Mouse (Mus musculus): ENCODE data around the gene Poc1a. TPM values are rescaled to one million over a fixed set of nuclear protein-coding genes. Genes with fewer than 3 reads are reported as not detected.

Gene Poc1a
- total RNA-seq, 2 experiments from 2014 or later = 12.7 to 28.9 TPM

GRCm38 (mm10) chr9:106378753-106379152 lies 97.9 kb downstream of the Poc1a start:
- ATAC-seq (replicated peaks; ENCODE audit: low FRiP score, poor library complexity, severe bottlenecking) = no peak

DNA sequence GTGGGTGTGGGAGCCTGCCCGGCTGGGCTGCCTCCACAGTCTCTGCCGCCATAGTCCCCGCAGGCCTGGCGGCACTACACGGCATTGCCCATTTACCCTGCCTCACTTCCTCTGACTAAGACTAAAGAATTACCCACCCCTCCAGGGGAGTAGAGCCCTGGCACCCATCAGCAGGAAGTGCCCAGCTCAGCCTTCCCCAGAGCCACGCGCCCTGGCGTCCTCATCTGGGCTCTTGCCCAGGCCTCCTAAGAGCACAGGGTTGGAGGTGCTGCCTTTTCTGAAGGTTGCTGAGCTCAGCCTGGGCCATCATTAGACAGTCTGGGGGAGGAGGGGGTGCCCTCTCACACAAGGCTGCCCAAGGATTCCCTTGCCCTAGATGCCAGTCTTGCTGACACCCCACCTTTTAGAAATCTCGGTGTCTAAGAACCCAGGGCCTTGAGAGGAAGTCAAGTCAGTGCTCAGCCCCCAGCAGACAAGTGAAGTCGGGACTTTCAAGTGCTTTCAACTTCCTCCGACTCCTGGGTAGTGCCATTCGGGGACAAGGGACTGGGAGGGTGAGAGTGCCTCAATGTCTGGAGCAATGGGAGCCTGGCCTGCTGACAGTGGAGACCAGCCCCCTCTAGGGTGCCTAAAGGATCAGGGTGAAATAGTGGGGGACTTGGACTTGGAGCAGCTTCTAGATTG lies 105.5 kb downstream of the Poc1a start:
- no peak for ATAC-seq (replicated peaks; ENCODE audit: low FRiP score, poor library complexity, severe bottlenecking)

DNA sequence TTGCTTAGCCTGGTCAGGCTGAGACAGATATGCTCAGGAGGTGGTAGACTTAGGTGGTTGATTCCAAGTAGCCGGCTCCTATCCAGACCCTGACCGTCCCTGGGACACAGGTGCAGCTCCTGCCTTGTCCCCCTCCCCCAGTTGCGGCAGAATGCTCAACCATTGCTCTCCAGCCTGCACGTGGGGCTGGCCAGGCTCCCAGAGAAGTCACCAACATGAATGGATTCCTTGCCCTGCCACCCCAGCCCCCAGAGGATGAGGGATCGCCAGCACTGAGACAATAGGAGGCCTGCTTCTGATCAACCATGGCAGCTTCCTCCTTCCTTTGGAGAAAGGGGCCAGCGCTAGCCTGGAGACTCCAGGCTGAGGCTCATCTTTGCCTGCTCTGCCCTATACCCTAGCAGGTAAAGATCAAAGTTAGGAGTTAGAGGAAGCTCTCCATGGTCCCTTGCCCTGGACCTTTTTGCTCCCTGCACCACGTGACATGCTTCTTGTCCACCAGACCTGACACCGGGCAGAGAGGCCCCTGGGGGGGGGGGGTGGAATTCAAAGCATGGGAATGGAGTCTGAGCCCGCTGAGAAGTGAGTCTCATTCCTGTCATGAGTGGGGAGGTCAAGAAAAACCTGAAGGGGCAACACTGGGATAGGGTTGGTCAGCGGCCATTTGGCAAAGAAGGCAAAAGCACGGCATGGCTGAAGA lies 112.1 kb downstream of the Poc1a start:
- ATAC-seq (replicated peaks; ENCODE audit: low FRiP score, poor library complexity, severe bottlenecking) = no peak

DNA sequence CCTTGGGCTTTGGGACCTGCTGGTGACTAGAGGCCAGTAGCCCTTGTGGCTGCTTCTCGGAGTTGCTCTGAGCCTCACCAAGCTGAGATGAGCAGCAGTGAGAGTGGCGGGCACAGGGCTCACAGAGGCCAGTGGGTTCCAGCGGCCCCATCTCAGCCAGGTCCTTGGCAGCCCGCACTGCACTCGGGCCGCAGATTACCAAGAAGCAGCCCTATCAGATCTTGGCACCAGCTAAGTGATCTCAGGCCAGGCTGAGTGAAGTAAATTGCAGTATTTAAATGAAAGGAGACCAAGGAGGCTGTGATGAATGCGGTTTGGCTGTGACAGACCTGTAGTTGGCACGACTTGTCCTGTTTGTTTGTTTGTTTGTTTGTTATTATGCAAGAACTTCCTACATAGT lies 112.7 kb downstream of the Poc1a start:
- no peak for ATAC-seq (replicated peaks; ENCODE audit: low FRiP score, poor library complexity, severe bottlenecking)

DNA sequence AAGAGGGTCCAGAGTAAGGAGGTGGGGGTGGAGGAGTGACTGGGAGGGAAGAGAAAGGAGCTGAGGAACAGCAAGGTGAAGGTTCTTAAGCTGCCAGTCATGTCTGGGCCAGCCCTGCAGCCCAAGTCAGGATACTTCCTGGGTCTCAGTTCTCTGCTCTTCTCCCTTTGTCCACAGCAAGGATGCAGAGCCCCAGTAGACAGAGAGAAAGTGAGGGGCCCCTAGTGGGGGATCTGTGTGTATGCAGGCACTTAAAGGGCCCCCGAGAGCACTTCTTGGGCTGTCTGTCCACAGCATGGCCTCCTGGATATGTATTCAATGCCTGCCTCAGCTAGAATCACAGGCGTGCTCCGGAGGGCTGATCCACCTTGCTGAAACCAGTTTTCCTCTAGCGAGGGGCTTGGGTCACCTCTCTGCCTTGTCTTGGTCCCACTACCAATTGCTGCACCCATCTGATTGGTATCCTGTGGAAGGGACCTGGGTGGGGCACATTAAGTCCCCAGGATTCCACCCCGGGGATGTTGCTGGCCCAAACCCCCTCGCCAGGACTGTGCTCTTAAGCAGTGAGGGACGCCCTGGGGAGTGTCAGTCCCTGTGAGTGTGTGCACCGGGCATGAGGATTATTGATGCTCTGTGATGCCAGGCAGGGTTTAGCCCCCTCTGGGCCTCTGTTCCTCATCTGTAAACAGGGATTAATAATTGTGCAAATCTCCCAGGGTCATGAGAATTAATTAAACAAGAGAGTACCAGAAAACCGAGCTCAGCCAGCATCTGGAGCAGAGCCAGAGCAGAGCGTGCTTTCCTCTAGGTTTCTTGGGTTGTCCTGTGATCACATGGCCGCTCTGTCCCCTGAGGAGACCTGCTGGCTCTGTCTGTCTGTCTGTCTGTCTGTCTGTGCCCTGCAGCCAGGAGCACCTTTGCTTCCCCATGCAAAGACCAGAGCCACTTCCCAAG lies 114.1 kb downstream of the Poc1a start:
- ATAC-seq (replicated peaks; ENCODE audit: low FRiP score, poor library complexity, severe bottlenecking) = no peak

GRCm38 (mm10) chr9:106397733-106398132 lies 116.9 kb downstream of the Poc1a start:
- peak; percentile 44 for ATAC-seq (replicated peaks; ENCODE audit: low FRiP score, poor library complexity, severe bottlenecking)

DNA sequence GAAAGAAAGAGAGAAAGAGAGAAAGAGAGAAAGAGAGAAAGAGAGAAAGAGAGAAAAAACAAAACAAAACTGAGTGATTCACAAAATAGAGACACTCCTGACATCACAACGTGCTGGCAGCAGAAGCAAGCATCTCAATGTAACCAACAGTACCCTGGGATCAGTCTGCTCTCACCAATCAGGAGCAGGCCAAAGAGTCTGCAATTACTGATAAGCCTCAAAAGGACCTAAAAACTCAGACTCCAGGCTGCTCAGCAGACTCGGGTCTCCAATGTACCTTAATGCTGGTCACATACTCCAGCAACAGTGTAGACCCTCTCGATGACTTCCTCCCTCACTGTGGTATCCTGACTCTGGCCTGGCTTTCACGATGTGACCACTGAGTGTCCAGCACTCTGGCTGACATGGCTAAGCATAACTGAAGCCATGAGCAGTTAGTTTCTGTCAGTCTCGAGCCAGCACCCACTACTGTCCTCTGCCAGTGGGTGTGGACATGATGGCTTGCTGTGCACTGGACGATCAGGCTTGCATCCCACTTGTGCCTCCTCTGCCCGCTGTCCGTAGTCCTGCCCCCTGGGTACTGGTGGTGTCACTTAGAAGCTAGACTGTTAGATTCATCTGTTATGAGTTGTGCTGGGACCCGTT lies 117.9 kb downstream of the Poc1a start:
- ATAC-seq (replicated peaks; ENCODE audit: low FRiP score, poor library complexity, severe bottlenecking) = peak; percentile 84

GRCm38 (mm10) chr9:106399808-106400207 lies 118.9 kb downstream of the Poc1a start:
- no peak for ATAC-seq (replicated peaks; ENCODE audit: low FRiP score, poor library complexity, severe bottlenecking)

Other genes starting within 250 kb of the Poc1a start
- gene Col6a4, start 184.3 kb upstream of the Poc1a start, total RNA-seq (2015; ENCODE audit: low replicate concordance) = not detected in 2 replicates
- not detected in 2 replicates for gene Col6a4, start 184.3 kb upstream of the Poc1a start, total RNA-seq (2017; ENCODE audit: low replicate concordance)
- gene Glyctk, start 122.9 kb upstream of the Poc1a start, total RNA-seq (2015; ENCODE audit: low replicate concordance) = 0.84 TPM in 1 of 2 replicates, not detected in the other
- 0.51 TPM in 1 of 2 replicates, not detected in the other for gene Glyctk, start 122.9 kb upstream of the Poc1a start, total RNA-seq (2017; ENCODE audit: low replicate concordance)
- gene Wdr82, start 110.1 kb upstream of the Poc1a start, total RNA-seq (2015; ENCODE audit: low replicate concordance) = 18.0 and 26.0 TPM in 2 replicates
- 25.9 and 31.7 TPM in 2 replicates for gene Wdr82, start 110.1 kb upstream of the Poc1a start, total RNA-seq (2017; ENCODE audit: low replicate concordance)
- gene Ppm1m, start 81.3 kb upstream of the Poc1a start, total RNA-seq (2015; ENCODE audit: low replicate concordance) = 9.4 and 25.6 TPM in 2 replicates
- gene Ppm1m, start 81.3 kb upstream of the Poc1a start, total RNA-seq (2017; ENCODE audit: low replicate concordance) = 6.1 and 10.3 TPM in 2 replicates
- gene Twf2, start 78.0 kb upstream of the Poc1a start, total RNA-seq (2015; ENCODE audit: low replicate concordance) = 11.2 and 14.7 TPM in 2 replicates
- 1.8 and 17.5 TPM in 2 replicates for gene Twf2, start 78.0 kb upstream of the Poc1a start, total RNA-seq (2017; ENCODE audit: low replicate concordance)
- gene Tlr9, start 58.5 kb upstream of the Poc1a start, total RNA-seq (2015; ENCODE audit: low replicate concordance) = 0.72 and 5.0 TPM in 2 replicates
- 0.64 TPM in 1 of 2 replicates, not detected in the other for gene Tlr9, start 58.5 kb upstream of the Poc1a start, total RNA-seq (2017; ENCODE audit: low replicate concordance)
- 44.0 and 57.7 TPM in 2 replicates for gene Alas1, start 32.4 kb upstream of the Poc1a start, total RNA-seq (2015; ENCODE audit: low replicate concordance)
- gene Alas1, start 32.4 kb upstream of the Poc1a start, total RNA-seq (2017; ENCODE audit: low replicate concordance) = 37.1 and 38.0 TPM in 2 replicates
- gene Dusp7, start 87.6 kb downstream of the Poc1a start, total RNA-seq (2015; ENCODE audit: low replicate concordance) = 13.3 and 19.3 TPM in 2 replicates
- 2.7 and 3.9 TPM in 2 replicates for gene Dusp7, start 87.6 kb downstream of the Poc1a start, total RNA-seq (2017; ENCODE audit: low replicate concordance)
- gene Rpl29, start 148.4 kb downstream of the Poc1a start, total RNA-seq (2015; ENCODE audit: low replicate concordance) = 733 and 902 TPM in 2 replicates
- 361 and 381 TPM in 2 replicates for gene Rpl29, start 148.4 kb downstream of the Poc1a start, total RNA-seq (2017; ENCODE audit: low replicate concordance)
- gene Acy1, start 157.3 kb downstream of the Poc1a start, total RNA-seq (2015; ENCODE audit: low replicate concordance) = 2.9 TPM in 1 of 2 replicates, not detected in the other
- gene Acy1, start 157.3 kb downstream of the Poc1a start, total RNA-seq (2017; ENCODE audit: low replicate concordance) = 0.30 and 0.39 TPM in 2 replicates
- 1.3 TPM in 1 of 2 replicates, not detected in the other for gene Abhd14b, start 166.4 kb downstream of the Poc1a start, total RNA-seq (2015; ENCODE audit: low replicate concordance)
- gene Abhd14b, start 166.4 kb downstream of the Poc1a start, total RNA-seq (2017; ENCODE audit: low replicate concordance) = 0.91 TPM in 1 of 2 replicates, not detected in the other
- 3.2 and 3.4 TPM in 2 replicates for gene Abhd14a, start 166.6 kb downstream of the Poc1a start, total RNA-seq (2015; ENCODE audit: low replicate concordance)
- gene Abhd14a, start 166.6 kb downstream of the Poc1a start, total RNA-seq (2017; ENCODE audit: low replicate concordance) = 0.77 and 2.0 TPM in 2 replicates
- 9.2 TPM in 1 of 2 replicates, not detected in the other for gene Pcbp4, start 172.2 kb downstream of the Poc1a start, total RNA-seq (2015; ENCODE audit: low replicate concordance)
- gene Pcbp4, start 172.2 kb downstream of the Poc1a start, total RNA-seq (2017; ENCODE audit: low replicate concordance) = not detected in 2 replicates
- not detected in 2 replicates for gene Gpr62, start 184.9 kb downstream of the Poc1a start, total RNA-seq (2015; ENCODE audit: low replicate concordance)
- gene Gpr62, start 184.9 kb downstream of the Poc1a start, total RNA-seq (2017; ENCODE audit: low replicate concordance) = not detected in 2 replicates
- gene Rrp9, start 194.9 kb downstream of the Poc1a start, total RNA-seq (2015; ENCODE audit: low replicate concordance) = not detected in 2 replicates
- gene Rrp9, start 194.9 kb downstream of the Poc1a start, total RNA-seq (2017; ENCODE audit: low replicate concordance) = 1.3 and 3.9 TPM in 2 replicates
- gene Parp3, start 195.9 kb downstream of the Poc1a start, total RNA-seq (2015; ENCODE audit: low replicate concordance) = 3.2 and 4.2 TPM in 2 replicates
- gene Parp3, start 195.9 kb downstream of the Poc1a start, total RNA-seq (2017; ENCODE audit: low replicate concordance) = 2.3 and 3.3 TPM in 2 replicates
- not detected in 2 replicates for gene Iqcf1, start 218.9 kb downstream of the Poc1a start, total RNA-seq (2015; ENCODE audit: low replicate concordance)
- gene Iqcf1, start 218.9 kb downstream of the Poc1a start, total RNA-seq (2017; ENCODE audit: low replicate concordance) = not detected in 2 replicates
- not detected in 2 replicates for gene Iqcf5, start 233.5 kb downstream of the Poc1a start, total RNA-seq (2015; ENCODE audit: low replicate concordance)
- gene Iqcf5, start 233.5 kb downstream of the Poc1a start, total RNA-seq (2017; ENCODE audit: low replicate concordance) = not detected in 2 replicates